Mouse (Mus musculus) urinary bladder, adult 18-20 months (tissue): ENCODE results near the gene Gm15155.
"Not testable (repeated sequence)": the region's sequence is repeated elsewhere in the genome, so short reads cannot be mapped to it uniquely, and the experiment has no call there.

Experiments used
- DNase-seq, 2 experiments: peaks; one replicate each; pipeline ENCODE4 v3.0.0; 2022; ENCODE audit warnings: low spot score in 2 of 2, mixed read lengths in 2 of 2

Gm15155 gene

DNA sequence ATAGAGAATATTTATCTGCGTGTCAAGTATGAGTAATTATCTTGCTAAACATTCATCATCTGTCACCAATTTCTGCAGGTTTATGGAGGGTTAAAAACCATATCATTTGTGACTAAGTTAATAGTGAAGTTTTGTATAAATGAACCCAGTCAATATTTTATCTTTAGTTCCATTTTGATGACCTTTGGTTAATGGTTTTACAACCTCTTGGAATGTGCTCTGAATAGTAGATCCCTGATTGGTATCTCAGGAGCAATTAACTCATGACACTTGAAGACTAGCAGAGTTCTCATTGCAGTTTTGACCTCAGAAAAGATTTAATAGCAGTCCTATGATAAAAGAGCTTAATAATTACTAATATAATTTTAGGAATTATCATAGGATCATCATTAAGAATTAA lies 385.2 kb downstream of the Gm15155 start:
- DNase-seq = no peak

DNA sequence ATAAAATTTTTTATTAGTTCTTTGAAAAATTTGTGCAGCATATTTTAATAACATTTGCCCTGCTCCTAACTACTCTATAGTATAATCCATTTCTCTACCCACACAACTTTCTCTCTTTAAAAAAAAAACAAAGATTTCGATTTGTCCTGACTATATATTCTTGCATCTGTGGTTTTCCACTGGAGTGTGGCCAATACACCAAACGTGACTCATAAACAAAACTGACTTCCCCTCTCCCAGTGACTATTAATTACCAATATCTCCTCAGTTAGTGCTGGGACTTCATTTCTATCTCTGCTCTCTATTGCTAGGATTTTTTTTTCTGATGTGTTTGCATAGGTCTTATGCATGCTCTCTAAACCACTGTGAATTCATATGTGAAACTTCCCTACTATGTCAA lies 531.2 kb downstream of the Gm15155 start:
- no peak for DNase-seq

DNA sequence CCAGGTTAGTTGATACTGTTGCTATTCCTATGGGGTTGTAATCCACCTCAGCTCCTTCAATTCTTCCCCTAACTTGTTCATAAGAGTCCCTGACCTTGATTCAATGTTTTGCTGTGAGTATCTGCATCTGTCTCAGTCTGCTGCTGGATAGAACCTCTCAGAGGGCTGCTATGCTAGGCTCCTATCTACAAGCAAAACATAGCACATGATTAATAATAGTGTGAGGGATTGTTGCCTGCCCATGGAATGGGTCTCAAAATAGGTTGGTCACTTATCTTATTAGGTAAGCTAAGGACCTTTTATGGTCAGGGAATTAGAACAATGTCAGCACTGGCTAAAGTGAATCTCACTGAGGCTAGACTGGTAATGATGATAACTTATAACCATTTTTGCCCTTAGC lies 547.0 kb downstream of the Gm15155 start:
- no peak for DNase-seq

- DNase-seq = not testable (repeated sequence)
Observed at GRCm38 (mm10) chrX:156303806-156304205, 679.3 kb downstream of the Gm15155 start.
